Mouse (Mus musculus) olfactory bulb, adult 2 months (tissue): ENCODE measurements around the gene Trim67.

ENCODE experiments used
- CTCF ChIP-seq: fragments of 200-500 bp; IDR thresholded peaks from 2 replicates; pipeline ENCODE4 v1.5.1; 2012; ENCODE audit warnings: low read depth, mild to moderate bottlenecking, low read length, moderate library complexity; ENCODE audit not compliant: insufficient read depth
- POLR2A ChIP-seq: fragments of 200-500 bp; IDR thresholded peaks from 2 replicates; pipeline ENCODE4 v1.6.1; 2012; ENCODE audit warnings: mild to moderate bottlenecking, low read depth, low read length, moderate library complexity; ENCODE audit not compliant: insufficient read depth

- TF ChIP-seq CTCF: no peak
- no peak for TF ChIP-seq POLR2A
Observed at GRCm38 (mm10) chr8:124815870-124816269, 23.0 kb downstream of the Trim67 start.
